11 mouse cellular contexts compared by ENCODE assay signal in the genomic region with DNA sequence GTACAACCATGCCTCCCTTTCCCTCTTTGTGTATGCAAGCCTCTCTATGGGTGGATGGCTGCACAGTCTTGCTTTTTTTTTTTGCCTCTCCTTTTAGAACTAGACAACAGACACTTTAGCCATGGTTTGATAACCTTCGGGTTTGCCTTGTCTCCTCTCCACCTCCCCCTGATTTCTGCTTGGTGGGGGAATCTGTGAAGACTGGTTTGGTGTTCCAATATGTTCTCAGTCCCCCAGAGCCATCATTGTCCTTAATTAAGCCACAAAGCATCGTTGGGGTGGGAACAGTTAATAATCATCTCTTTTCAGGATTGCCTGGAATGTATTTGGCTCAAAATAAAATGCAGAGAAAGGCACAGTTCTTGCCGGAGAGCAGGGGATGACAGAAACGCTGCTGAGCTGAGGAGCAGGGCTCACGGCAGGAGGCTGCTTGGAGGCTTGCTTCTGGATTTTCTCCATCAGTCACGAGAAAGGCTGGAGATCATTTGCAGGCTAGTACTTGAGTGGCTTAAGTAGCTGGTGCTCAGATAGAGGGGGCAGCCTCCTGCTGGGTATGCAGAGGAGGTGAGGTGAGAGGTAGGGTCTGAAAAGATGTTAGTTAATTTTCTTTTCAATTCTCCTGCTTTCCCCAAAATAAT.
DNase-seq lines count a peak whose midpoint lies in the region; ATAC-seq and TF ChIP-seq lines count a peak whose summit lies in the region.
"Had no signal": no experiment of that assay in that cellular context is flagged by ENCODE, and none has a peak within 500 bp of the region (broad histone marks: within the 10 kb centered on the region; RNA-seq: fewer than 3 reads in every experiment).

No protein-coding gene starts in this region.

- no peak for ATAC-seq in heart, embryonic 15.5 days (replicated peaks; ENCODE audit: insufficient number of reproducible peaks, insufficient read depth, low FRiP score, low read depth)
- ATAC-seq in midbrain, embryonic 11.5 days (ENCODE audit: low FRiP score): no peak
- no peak for ATAC-seq in erythroid progenitor cell, adult 5-6 weeks (replicated peaks; ENCODE audit: low FRiP score, poor library complexity, severe bottlenecking)

- no peak overlapping the region for H3K9ac ChIP-seq in heart, embryonic 15.5 days
- peak overlapping the region; percentile 12; the same call in 1 of the 2 replicates for H3K9ac ChIP-seq in midbrain, embryonic 11.5 days (ENCODE audit: low read length)

- peak; percentile 33 to 51 for DNase-seq in cerebellum, postnatal 14 days
- DNase-seq in cerebellum, adult 2 months: no peak
- DNase-seq in heart, adult 8-10 months (ENCODE audit: low spot score): no peak
- peak; percentile 52 for DNase-seq in Muller cell, postnatal 12 days (ENCODE audit: inconsistent ontology term)
- DNase-seq in midbrain, embryonic 11.5 days (ENCODE audit: low spot score, missing footprints): peak; percentile 81
- no peak for DNase-seq in gastrocnemius, adult 8-10 months (ENCODE audit: low spot score in 2 of 2)
- DNase-seq: adrenal gland, postnatal 10 days; cerebellum, adult 8-10 months had no signal

- no peaks in the 10 kb centered on the region for H3K27me3 ChIP-seq in cerebellum, adult 2 months (ENCODE audit: control insufficient read depth, insufficient read depth, low read length)
- no peaks in the 10 kb centered on the region for H3K27me3 ChIP-seq in heart, embryonic 15.5 days
- H3K27me3 ChIP-seq in midbrain, embryonic 11.5 days (ENCODE audit: control insufficient read depth, insufficient read depth, low read length): no peaks in the 10 kb centered on the region

- no peaks in the 10 kb centered on the region for H3K36me3 ChIP-seq in heart, embryonic 15.5 days
- H3K36me3 ChIP-seq in midbrain, embryonic 11.5 days (ENCODE audit: control insufficient read depth, insufficient read depth, low read length): no peaks in the 10 kb centered on the region
- H3K36me3 ChIP-seq: G1E had no signal

- TF ChIP-seq CTCF in cerebellum, adult 2 months (IDR thresholded peaks at IDR 0.05; ENCODE audit: borderline replicate concordance, insufficient read depth, low read depth, low read length): no peak

- H3K9me3 ChIP-seq in heart, embryonic 15.5 days (replicated peaks): no peaks in the 10 kb centered on the region
- H3K9me3 ChIP-seq in midbrain, embryonic 11.5 days (ENCODE audit: control insufficient read depth, low read length): no peaks in the 10 kb centered on the region
- H3K9me3 ChIP-seq: G1E had no signal

- H3K4me1 ChIP-seq in cerebellum, adult 2 months (ENCODE audit: control insufficient read depth, insufficient read depth, low read length): no peaks in the 10 kb centered on the region; the same call in 1 of the 2 replicates
- peaks cover 44% of the 10 kb centered on the region for H3K4me1 ChIP-seq in heart, embryonic 15.5 days (replicated peaks)
- peaks cover 4% of the 10 kb centered on the region; the same call in 1 of the 2 replicates for H3K4me1 ChIP-seq in midbrain, embryonic 11.5 days (ENCODE audit: control insufficient read depth, insufficient read depth, low read length)

- no peak overlapping the region for H3K27ac ChIP-seq in cerebellum, adult 2 months (ENCODE audit: insufficient read depth, low read length)
- H3K27ac ChIP-seq in heart, embryonic 15.5 days: peak overlapping the region; percentile 58
- no peak overlapping the region for H3K27ac ChIP-seq in midbrain, embryonic 11.5 days (ENCODE audit: low read depth, low read length)

- H3K4me2 ChIP-seq in heart, embryonic 15.5 days: peak overlapping the region; percentile 33
- no peak overlapping the region; the same call in 1 of the 2 replicates for H3K4me2 ChIP-seq in midbrain, embryonic 11.5 days

- WGBS in cerebellum, adult 2 months: 5% methylated on average over 6 of the region's 6 CpGs
- 9% methylated on average over 6 of the region's 6 CpGs for WGBS in heart, embryonic 15.5 days
- WGBS in midbrain, embryonic 11.5 days: 7% methylated on average over 6 of the region's 6 CpGs

- no peak for TF ChIP-seq POLR2A in cerebellum, adult 2 months (IDR thresholded peaks at IDR 0.05; ENCODE audit: borderline replicate concordance, insufficient read depth, low read length)

- H3K4me3 ChIP-seq in cerebellum, adult 2 months (replicated peaks; ENCODE audit: insufficient read depth, low read depth, low read length): no peak overlapping the region
- no peak overlapping the region for H3K4me3 ChIP-seq in heart, embryonic 15.5 days
- no peak overlapping the region for H3K4me3 ChIP-seq in midbrain, embryonic 11.5 days (ENCODE audit: low read depth, low read length)

Comparison
In these comparisons a context has a peak if more than half of its experiments do, and no peak if none do; other contexts are left out.
1. DNase-seq: peak in cerebellum, postnatal 14 days (2 of 2), Muller cell, postnatal 12 days (single experiment) and midbrain, embryonic 11.5 days (single experiment); none in cerebellum, adult 2 months (0 of 2), heart, adult 8-10 months (single experiment) and gastrocnemius, adult 8-10 months (0 of 2).